Mouse (Mus musculus) liver, embryonic 16.5 days (tissue): ENCODE measurements around the gene Dtnb. TPM values are rescaled to one million over a fixed set of nuclear protein-coding genes. Genes with fewer than 3 reads are reported as not detected.

ENCODE experiments used
- ATAC-seq: fragments of 200-750 bp; cut with Nextera tagmentation; 2 replicates; pipeline ENCODE4 v1.8.0; 2017; ENCODE audit warnings: low read depth, mild to moderate bottlenecking, moderate number of reproducible peaks, moderate library complexity
- H3K27ac ChIP-seq: fragments of 300-500 bp; sonication (generic); 2 replicates; pipeline ENCODE4 v1.5.1; 2014; ENCODE audit warnings: mild to moderate bottlenecking, low read length
- H3K27me3 ChIP-seq: fragments of 300-500 bp; sonication (generic); 2 replicates; pipeline ENCODE4 v1.6.1; 2014; ENCODE audit warnings: low read depth, low read length, mixed read lengths; ENCODE audit not compliant: control insufficient read depth, insufficient read depth
- H3K36me3 ChIP-seq: fragments of 300-500 bp; sonication (generic); 2 replicates; pipeline ENCODE4 v1.6.1; 2014; ENCODE audit warnings: mild to moderate bottlenecking; ENCODE audit not compliant: control insufficient read depth, insufficient read depth
- H3K4me1 ChIP-seq: fragments of 300-500 bp; sonication (generic); 2 replicates; pipeline ENCODE4 v1.6.1; 2014; ENCODE audit warnings: low read depth, low read length, mixed read lengths; ENCODE audit not compliant: control insufficient read depth
- H3K4me2 ChIP-seq: fragments of 300-500 bp; sonication (generic); 2 replicates; pipeline ENCODE4 v1.6.1; 2014; ENCODE audit warnings: low read depth, low read length, mixed read lengths
- H3K4me3 ChIP-seq: fragments of 300-500 bp; sonication (generic); 2 replicates; pipeline ENCODE4 v1.5.1; 2014; ENCODE audit warnings: low read depth, mild to moderate bottlenecking, low read length
- H3K9ac ChIP-seq: fragments of 300-500 bp; sonication (generic); 2 replicates; pipeline ENCODE4 v1.6.1; 2014; ENCODE audit warnings: low read depth, low read length
- H3K9me3 ChIP-seq: fragments of 300-500 bp; sonication (generic); replicated peaks from 2 replicates; pipeline ENCODE4 v1.6.1; 2016; ENCODE audit warnings: low read length; ENCODE audit not compliant: control insufficient read depth
- WGBS: fragments of 180-500 bp; shearing (Covaris S2); extraction: QIAGEN DNeasy Blood & Tissue Kit; methylation state at CpG from one replicate; pipeline ENCODE4 v1.1.7; 2014; ENCODE audit not compliant: insufficient replicate concordance; 5-methylcytosine and 5-hydroxymethylcytosine counted together
- polyA plus RNA-seq: library from polyadenylated mRNA; unstranded; fragments of >200 nt; fragmentation: Nextera tagmentation; extraction: Ambion mirVana; gene quantifications from 2 replicates; pipeline ENCODE4 v1.2.1, GENCODE M21; 2015

The Dtnb gene
- polyA plus RNA-seq, 1 experiment from 2014 or later = 19.7 TPM

DNA sequence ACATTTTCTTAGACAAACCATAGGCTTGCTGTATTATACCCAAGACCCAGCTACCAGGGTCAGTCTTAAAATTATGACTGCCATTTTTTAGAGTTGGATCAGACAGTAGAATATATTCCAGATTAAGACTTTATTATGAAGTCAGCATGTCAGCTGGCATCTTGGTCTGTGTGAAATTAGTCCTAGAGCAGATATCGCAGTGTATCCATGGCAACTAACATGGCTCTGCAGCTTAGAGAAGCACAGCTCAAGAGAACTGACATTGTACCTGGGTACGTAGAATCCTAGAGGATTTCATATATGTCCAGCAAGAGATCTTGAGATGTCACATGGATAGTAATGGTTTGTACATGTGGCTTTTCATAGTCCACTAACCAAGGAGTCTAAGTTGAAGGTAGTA lies 148.3 kb downstream of the Dtnb start:
- WGBS = 86% methylated on average over 2 of the region's 2 CpGs
- Histone ChIP-seq H3K4me1 (no peaks in the 10 kb centered on the region), H3K27me3 (no peaks in the 10 kb centered on the region), H3K9me3 (no peaks in the 10 kb centered on the region), H3K4me3 (no peak overlapping the region), H3K27ac (no peak overlapping the region), H3K4me2 (no peak overlapping the region), H3K9ac (no peak overlapping the region), H3K36me3 (no peaks in the 10 kb centered on the region)
- no peak for ATAC-seq

- Histone ChIP-seq H3K27ac (no peak overlapping the region), H3K27me3 (no peaks in the 10 kb centered on the region), H3K4me1 (no peaks in the 10 kb centered on the region), H3K9me3 (no peaks in the 10 kb centered on the region), H3K4me3 (no peak overlapping the region), H3K9ac (no peak overlapping the region), H3K4me2 (no peak overlapping the region), H3K36me3 (no peaks in the 10 kb centered on the region)
- ATAC-seq = no peak
- WGBS = 37% methylated on average over 3 of the region's 3 CpGs
Measured at GRCm38 (mm10) chr12:3723762-3724161, 151.6 kb downstream of the Dtnb start.

- Histone ChIP-seq H3K27ac (no peak overlapping the region), H3K9ac (no peak overlapping the region), H3K4me2 (no peak overlapping the region), H3K9me3 (no peaks in the 10 kb centered on the region), H3K4me3 (no peak overlapping the region), H3K27me3 (no peaks in the 10 kb centered on the region), H3K36me3 (no peaks in the 10 kb centered on the region), H3K4me1 (no peaks in the 10 kb centered on the region)
- 44% methylated on average over 5 of the region's 5 CpGs for WGBS
- no peak for ATAC-seq
Measured at GRCm38 (mm10) chr12:3724822-3725370, 152.7 kb downstream of the Dtnb start.

DNA sequence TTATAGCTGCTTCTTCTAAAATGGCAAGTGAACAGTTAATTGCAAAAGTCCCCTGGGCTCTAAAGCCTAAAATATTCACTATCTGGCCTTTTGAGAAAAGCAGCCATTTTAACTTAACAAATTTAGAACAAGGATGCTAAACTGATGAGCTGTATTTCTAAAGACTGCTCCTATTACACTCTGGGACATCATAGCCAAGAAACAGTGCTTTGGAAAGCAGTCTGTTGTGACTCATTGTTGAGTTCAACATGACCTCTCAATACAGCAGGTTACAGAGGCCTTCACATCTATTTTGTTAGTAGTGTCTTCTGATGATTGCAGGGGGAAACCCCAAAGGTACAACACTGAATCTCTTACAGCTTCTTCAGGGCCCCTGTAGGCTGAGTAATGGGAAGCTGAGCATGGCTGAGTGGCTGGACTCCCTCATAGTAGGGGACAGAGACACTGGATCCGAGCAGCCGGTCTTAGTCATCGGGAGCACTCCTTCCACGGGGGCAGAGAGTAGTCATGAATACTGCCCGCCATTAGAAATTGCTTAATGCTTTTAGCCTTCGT lies 157.4 kb downstream of the Dtnb start:
- Histone ChIP-seq H3K4me2 (no peak overlapping the region), H3K9me3 (no peaks in the 10 kb centered on the region), H3K9ac (no peak overlapping the region), H3K4me1 (no peaks in the 10 kb centered on the region), H3K4me3 (no peak overlapping the region), H3K36me3 (no peaks in the 10 kb centered on the region), H3K27me3 (no peaks in the 10 kb centered on the region), H3K27ac (no peak overlapping the region)
- 78% methylated on average over 6 of the region's 6 CpGs for WGBS
- no peak for ATAC-seq

- 76% methylated on average over 11 of the region's 11 CpGs for WGBS
- Histone ChIP-seq H3K4me1 (no peaks in the 10 kb centered on the region), H3K27me3 (no peaks in the 10 kb centered on the region), H3K9me3 (no peaks in the 10 kb centered on the region), H3K36me3 (no peaks in the 10 kb centered on the region), H3K27ac (no peak overlapping the region), H3K9ac (no peak overlapping the region), H3K4me2 (no peak overlapping the region), H3K4me3 (no peak overlapping the region)
- ATAC-seq = no peak
Measured at GRCm38 (mm10) chr12:3732623-3733265, 160.6 kb downstream of the Dtnb start.

DNA sequence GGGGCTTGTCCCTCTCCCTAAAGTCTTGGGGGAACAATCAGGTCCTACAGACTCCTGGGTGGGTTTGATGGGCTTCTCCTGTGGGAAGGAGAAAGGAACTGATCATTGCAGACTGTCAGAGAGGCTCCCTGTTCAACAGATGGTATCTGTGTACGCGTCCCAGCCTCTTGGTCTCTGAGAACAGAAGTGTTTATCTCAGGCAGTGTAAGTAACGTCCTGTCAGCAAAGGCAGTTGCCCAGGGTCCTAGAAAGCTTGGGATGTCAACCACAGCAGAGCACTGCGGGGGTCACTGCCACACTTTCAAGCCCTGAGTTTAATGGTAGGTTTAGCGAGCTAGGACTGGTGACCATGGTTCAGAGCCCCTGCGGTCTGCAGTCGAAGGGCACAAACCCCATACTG lies 161.1 kb downstream of the Dtnb start:
- Histone ChIP-seq H3K9me3 (no peaks in the 10 kb centered on the region), H3K4me1 (no peaks in the 10 kb centered on the region), H3K36me3 (no peaks in the 10 kb centered on the region), H3K4me2 (no peak overlapping the region), H3K27ac (no peak overlapping the region), H3K9ac (no peak overlapping the region), H3K27me3 (no peaks in the 10 kb centered on the region), H3K4me3 (no peak overlapping the region)
- 55% methylated on average over 7 of the region's 7 CpGs for WGBS
- no peak for ATAC-seq

- WGBS = 87% methylated on average over 7 of the region's 7 CpGs
- no peak overlapping the region for H3K4me3 ChIP-seq
- H3K27me3 ChIP-seq = no peaks in the 10 kb centered on the region
- H3K27ac ChIP-seq = no peak overlapping the region
- no peak for ATAC-seq
- no peaks in the 10 kb centered on the region for H3K36me3 ChIP-seq
- no peak overlapping the region for H3K9ac ChIP-seq
- peaks cover 7% of the 10 kb centered on the region for H3K4me1 ChIP-seq
- no peaks in the 10 kb centered on the region for H3K9me3 ChIP-seq
- H3K4me2 ChIP-seq = no peak overlapping the region
Measured at GRCm38 (mm10) chr12:3737009-3737408, 164.8 kb downstream of the Dtnb start.

DNA sequence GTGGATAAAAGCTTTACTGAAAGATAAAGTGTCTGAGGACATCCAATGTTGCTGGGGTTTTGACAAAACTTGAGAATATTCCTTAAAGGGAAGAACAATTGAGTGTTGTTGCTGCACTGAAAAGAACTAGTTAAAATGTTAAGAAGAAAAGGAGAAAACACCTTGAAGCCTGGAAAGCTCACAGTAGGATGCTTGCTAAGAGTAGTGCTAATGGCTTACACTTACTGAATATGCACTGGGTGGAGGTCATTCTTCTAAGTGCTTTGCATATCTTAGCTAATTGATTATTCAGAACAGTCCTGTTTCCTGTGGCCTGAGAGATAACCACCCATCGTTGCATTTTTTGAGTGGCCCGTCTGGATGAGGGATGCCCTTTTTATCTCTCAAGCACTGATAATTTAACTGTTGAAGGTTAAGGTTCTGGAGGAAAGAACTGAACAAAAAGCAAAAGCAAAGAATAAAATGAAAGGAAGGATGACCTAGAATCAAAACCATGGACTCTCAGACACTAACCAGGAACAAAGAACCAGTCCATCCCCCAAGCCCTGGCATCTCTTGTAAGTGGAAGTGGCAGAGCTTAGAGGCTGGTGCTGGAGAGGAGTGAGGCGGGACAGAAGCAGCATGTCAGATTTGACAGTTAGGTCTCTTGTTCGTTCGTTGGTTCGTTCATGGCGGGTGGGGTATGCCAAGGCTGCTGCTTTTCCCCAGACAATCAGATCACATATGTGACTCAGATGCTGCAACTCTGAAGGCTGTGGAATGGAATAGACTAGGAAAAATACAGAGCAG lies 166.8 kb downstream of the Dtnb start:
- Histone ChIP-seq H3K27me3 (no peaks in the 10 kb centered on the region), H3K27ac (no peak overlapping the region), H3K9me3 (no peaks in the 10 kb centered on the region), H3K4me1 (peaks cover 7% of the 10 kb centered on the region), H3K4me2 (no peak overlapping the region), H3K9ac (no peak overlapping the region), H3K36me3 (no peaks in the 10 kb centered on the region), H3K4me3 (no peak overlapping the region)
- no peak for ATAC-seq
- 11% methylated on average over 7 of the region's 7 CpGs for WGBS
